Mouse (Mus musculus): Measurements from ENCODE around the gene Trappc12.

The Trappc12 gene

DNA sequence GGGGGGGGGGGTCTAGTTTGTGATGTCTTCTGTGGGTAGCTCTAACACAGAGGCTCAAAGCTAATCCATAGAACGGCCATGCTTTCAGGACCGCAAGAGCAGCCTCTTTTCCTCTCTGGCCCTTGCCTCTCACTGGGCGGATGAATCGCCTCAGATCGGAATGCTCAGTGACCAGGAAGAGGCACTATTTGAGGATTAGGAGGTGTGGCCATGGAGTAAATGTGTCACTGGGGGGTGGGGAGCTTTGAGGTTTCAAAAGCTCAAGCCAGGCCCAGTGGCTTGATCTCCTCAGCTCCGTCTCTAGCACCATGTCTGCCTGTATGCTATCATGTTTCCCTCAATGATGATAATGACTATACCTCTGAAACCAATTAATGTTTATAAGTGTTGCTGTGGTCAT lies 61.3 kb downstream of the Trappc12 start:
- DNase-seq (ENCODE audit: low spot score in 2 of 2), result no peak

DNA sequence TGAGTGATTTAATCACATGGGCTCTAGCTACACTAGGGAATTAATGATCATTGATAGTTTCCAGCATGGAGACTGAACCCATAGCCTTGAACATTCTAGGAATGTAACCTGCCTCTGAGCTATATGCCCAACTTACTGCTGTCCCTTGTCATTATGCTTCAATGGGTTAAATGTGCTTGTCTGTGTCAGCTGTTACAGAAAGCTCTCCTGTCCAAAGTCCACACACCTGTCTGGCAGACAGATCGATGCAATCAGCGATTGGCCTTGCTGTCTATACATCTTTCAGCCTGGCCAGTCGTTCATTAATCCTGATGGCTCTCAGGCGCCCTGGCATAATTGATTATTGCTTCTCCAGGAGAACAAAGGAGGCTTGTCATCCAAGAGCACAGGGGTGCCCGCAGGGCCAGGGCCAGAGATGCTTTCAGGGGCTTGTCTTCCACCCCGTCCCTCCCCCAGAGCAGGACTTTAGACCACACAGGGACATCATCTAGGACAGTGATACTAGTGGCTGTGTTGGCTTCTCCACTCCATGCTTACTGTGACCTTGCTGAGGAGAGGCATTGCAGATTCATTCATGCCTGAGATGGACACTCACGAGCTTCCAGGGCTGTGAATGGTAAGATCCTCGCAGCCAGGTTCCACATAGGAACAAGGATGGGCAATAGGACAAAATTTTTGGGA lies 63.9 kb downstream of the Trappc12 start:
- DNase-seq (ENCODE audit: low spot score in 2 of 2), result no peak

DNA sequence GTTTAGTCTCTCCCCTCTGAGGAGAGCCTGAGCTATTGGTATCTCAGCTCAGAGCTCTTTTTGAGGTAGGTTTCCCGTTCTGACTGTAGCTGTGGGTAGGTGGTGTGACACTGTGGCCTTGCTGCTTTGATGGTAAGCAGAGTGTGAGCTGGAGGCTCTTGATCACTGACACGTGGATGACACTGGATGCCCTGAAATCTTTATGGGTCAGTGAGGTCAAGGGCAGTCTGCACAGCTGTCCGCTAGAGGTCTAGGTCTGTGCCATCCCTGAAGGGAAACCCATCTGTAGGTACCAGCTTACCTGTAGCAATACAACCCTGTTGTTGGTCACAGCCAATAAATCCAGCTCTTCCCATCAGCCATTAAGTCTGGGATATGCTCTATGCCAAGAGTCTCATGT lies 64.5 kb downstream of the Trappc12 start:
- DNase-seq (ENCODE audit: low spot score in 2 of 2), result no peak

DNA sequence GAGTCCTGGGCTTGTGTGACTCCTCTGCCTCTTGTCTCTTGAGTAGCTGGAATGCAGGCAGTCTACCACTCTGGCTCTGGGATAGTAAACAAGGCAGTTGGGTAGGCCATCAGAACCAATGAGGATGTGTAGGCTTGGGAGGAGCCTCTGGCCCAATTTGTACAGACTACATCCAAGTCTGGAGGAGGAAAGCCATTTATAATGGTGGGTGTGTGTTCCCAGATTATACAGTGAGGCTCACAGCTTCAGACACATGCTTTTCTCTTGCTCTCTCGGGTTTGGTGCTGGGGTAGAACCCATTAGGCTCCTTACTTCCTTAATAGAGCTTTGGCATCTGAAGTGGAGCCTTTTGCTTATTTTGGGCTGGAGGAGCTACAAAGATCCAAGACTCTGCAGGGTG lies 65.6 kb downstream of the Trappc12 start:
- no peak for DNase-seq (ENCODE audit: low spot score in 2 of 2)

DNA sequence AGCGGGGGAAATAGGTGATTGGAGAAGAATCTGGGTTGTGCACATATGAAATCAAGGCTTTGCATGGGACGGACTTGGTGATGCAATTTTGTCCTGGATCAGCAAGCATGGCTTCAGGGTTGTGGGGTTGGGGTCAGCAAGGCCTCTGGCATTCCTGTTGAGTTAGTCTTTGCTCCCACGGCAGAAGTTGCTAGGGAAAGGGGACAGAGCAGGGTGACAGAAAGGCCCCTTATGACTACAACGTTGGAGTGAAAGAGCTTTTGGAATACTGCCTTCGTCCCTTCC lies 74.4 kb downstream of the Trappc12 start:
- DNase-seq (ENCODE audit: low spot score in 2 of 2), result no peak

DNA sequence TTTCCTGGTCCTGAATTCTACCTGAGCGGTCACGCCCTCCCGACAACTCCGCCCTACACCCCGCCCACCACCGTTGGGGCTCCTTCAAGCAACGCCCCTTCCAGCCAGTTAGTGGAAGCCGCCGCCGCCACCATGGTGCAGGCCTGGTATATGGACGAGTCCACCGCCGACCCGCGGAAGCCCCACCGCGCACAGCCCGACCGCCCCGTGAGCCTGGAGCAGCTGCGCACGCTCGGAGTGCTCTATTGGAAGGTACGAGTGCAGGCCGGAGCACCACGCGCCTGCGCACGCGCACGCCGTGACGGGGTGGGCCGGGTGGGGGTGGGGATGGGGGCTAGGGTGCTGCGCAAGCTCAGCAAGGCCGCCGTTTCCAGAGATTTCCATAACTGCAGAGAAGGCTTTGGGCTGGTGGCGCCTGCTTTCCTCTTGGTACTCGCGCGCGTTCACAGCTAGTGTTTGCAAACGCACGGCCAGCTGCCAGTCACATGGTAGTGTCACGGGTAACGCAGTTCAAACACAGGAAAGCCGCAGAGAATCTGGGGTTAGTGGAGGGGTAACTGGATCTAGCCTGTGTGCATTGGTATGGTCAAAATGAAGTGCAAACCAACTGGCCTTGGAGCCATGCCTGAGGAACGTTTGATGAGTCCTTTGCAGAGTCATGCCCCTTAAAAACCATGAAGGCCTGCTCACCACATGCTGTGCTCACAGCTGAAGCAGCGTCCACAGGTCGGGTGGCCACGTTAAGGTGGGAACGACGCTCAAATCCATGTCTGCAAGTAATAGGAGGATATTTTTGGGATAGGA lies 74.9 kb downstream of the Trappc12 start, which contains the start of gene Adi1:
Adi1 (plus strand) TSS at position 111 of the 804 bp plus-strand sequence.
- DNase-seq (ENCODE audit: low spot score in 2 of 2), result peak; percentile 70 to 78

DNA sequence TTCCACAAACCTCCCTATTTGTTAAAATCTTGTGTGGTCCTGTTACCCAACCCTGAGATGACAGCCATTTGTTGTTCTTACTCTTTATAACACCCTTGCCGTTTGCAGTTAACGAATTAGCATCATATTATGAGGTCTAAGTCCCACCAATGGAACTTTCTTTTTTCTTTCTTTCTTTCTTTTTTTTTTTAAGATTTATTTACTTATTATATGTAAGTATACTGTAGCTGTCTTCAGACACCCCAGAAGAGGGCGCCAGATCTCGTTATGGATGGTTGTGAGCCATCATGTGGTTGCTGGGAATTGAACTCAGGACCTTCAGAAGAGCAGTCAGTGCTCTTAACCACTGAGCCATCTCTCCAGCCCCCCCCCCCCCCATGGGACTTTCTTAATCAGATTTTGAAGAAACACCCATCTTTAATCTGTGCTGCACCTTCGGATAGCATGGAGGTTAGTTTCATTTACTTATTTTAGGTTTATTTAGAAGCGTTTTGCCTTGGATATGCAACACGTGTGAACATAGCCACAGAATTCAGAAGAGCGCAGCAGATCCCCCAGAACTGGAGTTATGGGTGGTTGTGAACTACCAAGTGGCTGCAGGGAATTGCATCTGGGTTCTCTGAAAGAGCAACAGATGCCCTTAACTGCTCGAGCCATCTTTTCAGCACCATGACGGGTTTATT lies 76.1 kb downstream of the Trappc12 start:
- DNase-seq (ENCODE audit: low spot score in 2 of 2), result no peak

DNA sequence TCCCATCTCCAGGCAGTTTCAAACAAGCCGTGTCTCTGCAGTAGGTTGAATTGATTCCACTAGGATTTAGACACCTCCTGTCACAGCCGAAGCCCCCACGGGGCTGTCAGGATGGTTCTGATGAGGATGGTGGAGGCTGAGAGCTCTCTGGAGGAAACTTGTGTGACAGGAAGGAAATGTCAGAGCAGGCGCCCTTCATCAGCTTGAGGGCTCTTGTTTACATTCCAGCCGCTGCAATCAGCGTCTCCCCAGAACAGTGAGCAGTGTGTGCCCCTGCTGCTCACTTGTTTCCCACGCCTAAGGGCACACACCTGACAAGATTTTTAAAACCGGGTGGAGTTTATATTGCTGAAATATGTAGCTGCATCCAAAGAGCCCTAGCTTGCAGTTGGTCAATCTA lies 83.0 kb downstream of the Trappc12 start:
- DNase-seq (ENCODE audit: low spot score in 2 of 2), result no peak

DNA sequence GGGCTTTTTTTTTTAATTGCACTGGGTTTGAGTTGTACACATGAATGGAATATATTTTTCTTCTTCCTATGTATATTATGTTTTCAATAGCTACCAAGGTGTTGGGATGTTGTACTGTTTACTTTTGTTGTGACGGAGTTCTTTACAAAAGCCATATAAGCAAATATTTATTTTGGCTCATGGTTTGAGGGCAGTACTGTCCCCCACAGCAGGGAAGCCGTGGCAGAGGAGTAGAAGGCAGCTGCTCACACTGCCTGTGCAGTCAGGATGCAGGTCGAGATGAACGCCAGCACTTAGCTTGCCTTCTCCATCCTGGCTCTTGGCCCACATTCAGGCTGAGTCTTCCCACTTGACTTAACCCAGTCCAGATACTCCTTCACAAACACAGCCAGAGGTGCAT lies 83.5 kb downstream of the Trappc12 start:
- DNase-seq (ENCODE audit: low spot score in 2 of 2), result no peak

DNA sequence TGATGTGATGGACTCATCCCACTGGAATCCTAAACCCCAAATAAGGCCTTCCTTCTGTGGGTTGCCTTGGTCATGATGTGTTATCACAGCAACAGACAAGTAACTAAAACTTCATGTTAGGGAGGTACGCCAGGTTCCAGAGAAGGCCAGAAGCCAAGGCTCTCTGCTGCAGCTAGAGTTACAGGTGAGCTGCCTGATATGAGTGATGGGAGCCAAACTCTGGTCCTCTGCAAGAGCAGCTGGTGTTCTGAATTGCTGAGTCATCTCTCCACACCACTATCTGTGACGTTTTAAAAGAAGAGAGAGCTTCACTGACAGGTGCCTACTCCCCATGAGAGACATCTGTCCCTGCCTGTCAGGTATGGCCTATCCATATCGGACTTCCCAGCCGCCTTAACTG lies 87.6 kb downstream of the Trappc12 start:
- DNase-seq (ENCODE audit: low spot score in 2 of 2), result no peak

DNA sequence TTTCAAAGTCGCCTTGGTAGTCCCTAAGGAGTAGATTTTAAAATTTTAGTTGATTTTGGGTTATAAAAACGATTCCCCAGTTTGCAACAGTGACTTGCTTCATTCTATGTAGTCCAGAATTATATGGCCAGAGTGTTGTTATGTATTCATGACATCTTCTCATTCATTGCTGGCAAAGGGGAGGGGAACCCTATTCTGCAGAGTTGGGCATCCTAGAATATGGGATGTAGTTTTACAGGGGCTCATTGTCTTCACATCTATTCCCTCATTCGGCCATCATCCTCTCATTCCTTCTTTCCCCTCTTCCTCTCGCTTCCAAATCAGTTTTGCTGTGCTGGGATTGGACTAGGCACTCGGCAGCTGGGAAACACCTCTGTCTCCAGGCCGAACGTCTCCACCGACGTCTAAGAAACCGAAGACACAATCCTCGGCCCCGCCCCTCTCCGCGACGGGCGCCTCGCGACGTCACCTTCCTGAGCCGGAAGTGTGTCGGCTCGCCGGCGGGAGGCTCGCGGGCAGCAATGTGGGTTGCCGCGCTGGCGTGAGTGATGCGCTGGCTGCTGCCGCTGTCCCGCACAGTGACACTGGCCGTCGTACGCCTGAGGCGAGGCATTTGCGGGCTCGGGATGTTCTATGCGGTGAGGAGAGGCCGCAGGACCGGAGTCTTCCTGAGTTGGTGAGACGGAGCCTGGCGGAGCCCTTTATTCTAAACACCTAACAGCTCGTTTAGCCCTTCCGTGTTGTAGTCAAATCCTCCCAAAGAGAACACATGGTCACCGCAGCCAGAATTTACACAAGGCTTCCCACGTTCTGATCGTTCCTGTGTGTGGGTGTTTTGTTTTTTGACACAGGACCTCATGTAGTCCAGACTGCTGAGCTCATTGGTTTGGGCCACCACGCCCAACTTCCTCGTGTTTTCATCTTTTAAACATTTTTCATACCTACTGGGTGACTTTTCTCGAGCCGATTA lies 100.8 kb downstream of the Trappc12 start, which contains the start of gene Rnaseh1:
Rnaseh1 (plus strand) TSS at position 462 of the 970 bp plus-strand sequence.
- peak; percentile 77 to 87 for DNase-seq (ENCODE audit: low spot score in 2 of 2)
